Mouse (Mus musculus) urinary bladder, adult 18-20 months (tissue): ENCODE results near the gene Dpep2nb.
"Not testable (repeated sequence)": the region's sequence is repeated elsewhere in the genome, so short reads cannot be mapped to it uniquely, and the experiment has no call there.

Experiments
- DNase-seq, 2 experiments: peaks; one replicate each; pipeline ENCODE4 v3.0.0; 2022; ENCODE audit warnings: low spot score in 2 of 2, mixed read lengths in 2 of 2

Gene Dpep2nb

GRCm38 (mm10) chr8:106005875-106006274, at the start of gene Dpep2nb:
Gene Dpep2nb, minus strand, starts transcription at chr8:106005975.
- DNase-seq, result no peak

GRCm38 (mm10) chr8:106055038-106055437, 49.3 kb upstream of the Dpep2nb start:
- DNase-seq, result no peak

DNA sequence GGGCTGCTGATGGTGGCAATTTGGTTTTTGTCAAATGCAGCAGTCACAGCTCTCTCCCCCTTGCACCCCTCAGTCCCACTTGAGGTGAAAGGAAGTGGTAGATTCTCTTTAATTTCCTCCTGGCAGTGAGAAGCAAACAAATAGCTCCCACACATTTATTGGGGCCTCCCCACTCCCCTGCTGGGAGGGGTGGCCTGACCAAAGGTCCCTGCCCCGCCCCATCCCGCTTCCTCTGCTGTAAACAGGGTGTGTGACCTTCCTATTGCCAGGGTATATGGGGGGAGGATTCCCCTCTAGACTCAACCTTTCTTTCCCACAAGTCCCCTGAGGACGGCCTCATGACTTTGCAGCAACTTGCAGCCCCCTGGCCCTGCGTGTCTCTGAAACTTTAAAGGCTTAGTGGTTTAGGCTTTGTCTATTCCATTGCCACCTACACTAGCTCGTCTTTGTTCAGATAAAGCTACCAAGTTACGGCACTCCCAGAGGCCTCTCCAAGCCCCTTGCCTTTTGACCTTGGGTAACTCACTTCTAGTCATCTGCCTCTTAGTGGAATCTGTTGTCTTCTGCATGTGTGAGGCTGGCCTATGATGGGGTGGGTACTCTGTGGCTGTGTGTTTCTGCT, 48.5 kb upstream of the Dpep2nb start:
- DNase-seq, result no peak

DNA sequence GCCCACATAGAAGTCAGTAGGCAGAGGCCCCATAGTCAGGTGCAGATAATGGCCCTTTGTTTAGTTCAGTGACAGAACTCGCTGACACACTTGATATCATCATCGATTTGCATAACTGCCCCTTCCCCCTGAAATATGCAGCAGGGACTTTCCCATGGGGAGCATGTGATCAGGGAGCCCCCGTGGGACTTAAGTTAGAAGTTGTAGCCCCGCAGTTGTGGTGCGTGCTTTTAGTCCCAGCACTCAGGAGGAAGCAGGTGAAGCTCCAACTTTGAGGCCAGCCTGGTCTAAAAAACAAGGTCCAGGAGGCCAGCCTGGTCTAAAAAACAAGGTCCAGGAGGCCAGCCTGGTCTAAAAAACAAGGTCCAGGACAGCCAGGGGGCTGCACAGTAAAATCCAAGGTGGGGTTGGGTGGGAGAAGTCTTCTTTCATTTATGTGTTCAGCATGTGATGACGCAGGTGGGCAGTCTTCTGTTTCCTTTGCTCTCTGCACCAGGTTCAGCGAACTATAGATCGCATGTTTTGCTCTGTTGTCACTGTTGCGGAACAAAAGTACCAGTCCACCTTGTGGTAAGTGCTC, 46.8 kb upstream of the Dpep2nb start:
- no peak for DNase-seq

GRCm38 (mm10) chr8:106051068-106051467, 45.3 kb upstream of the Dpep2nb start:
- no peak for DNase-seq

DNA sequence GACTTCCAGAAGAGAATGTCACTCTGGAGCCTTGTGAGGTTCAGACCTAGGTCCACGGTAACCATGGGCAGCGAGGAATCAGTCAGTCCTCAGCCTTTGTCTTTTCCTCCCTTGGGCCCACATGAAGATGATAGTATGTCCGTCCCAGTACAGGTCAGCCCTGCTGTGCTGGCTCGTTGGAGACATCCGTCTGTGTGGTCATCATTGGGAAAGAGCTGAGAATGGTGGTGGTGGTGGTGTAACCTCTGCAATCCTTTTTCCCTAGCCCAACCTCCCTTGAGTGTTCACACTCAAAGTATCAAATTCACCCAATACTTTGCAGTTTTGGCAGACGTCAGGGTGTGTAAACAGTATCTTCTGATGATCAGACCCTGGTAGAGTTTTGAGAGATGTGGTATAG, 44.1 kb upstream of the Dpep2nb start:
- no peak for DNase-seq

- DNase-seq, result no peak
Observed at GRCm38 (mm10) chr8:106047854-106048630, 42.3 kb upstream of the Dpep2nb start.

- no peak for DNase-seq
Observed at GRCm38 (mm10) chr8:106046872-106047559, 41.2 kb upstream of the Dpep2nb start.

GRCm38 (mm10) chr8:106044151-106044550, 38.4 kb upstream of the Dpep2nb start:
- DNase-seq, result no peak

- no peak for DNase-seq
Observed at GRCm38 (mm10) chr8:106043055-106043454, 37.3 kb upstream of the Dpep2nb start.

GRCm38 (mm10) chr8:106040218-106040617, 34.4 kb upstream of the Dpep2nb start:
- DNase-seq, result no peak

GRCm38 (mm10) chr8:106039605-106040004, 33.8 kb upstream of the Dpep2nb start:
- no peak for DNase-seq

GRCm38 (mm10) chr8:106038721-106039120, 32.9 kb upstream of the Dpep2nb start:
- no peak for DNase-seq

DNA sequence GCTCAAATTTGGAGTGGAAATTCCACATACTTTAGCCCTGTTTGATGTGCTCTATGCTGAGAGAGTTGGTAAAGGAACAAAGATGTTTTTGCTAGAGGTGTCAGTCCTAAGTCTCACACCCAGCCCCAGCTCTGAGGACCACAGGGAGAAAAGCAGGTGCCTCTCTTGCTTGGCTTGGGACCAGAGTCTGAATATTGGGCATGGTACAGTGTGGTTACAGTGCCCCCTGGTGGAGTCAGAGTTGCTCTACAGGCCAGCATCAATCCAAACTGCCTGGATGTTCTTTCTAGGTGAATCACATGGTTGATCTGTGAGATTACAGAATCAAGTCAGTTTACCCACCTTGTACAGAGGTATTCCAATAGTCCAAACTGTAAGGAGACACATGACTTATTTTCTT, 16.7 kb upstream of the Dpep2nb start:
- DNase-seq, result peak; percentile 52 to 62

DNA sequence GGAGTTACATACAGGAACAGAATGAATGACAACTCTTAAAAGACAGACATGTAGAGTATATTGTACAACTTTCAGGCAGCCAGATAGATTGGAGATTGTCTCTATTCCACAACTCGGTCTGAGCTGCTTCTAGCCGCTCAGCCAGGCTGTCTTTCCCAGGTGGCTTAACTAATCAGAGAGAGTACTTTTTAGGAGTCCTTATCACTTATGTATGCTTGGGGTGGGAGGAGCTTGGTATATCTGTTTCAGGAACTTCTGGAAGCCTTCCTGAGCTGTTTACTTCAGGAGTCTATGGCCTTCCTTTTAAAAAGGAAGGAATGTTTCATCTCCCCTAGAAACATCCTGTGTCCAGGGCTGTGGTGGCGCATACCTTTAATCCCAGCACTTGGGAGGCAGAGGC, 12.3 kb upstream of the Dpep2nb start:
- DNase-seq, result no peak

DNA sequence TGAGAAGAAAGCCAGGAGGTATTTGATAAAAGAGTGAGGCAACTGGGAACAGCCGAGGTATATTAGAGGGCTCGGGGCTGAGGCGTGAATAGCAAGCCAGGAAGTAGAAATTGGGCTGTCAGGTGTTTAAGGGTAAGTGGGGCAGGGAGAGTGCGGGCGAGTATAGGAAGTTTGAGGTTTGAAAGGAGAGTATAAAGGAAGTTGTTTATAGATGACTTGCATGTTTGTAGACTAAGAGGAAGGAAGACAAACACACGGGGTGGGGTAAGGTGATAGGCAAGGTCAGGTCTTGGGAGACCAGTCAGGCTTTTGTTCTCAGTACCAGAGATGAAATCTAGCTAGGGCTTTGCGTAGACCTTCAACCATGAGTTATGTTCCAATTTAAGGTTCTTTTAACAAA, 11.4 kb upstream of the Dpep2nb start:
- no peak for DNase-seq

DNA sequence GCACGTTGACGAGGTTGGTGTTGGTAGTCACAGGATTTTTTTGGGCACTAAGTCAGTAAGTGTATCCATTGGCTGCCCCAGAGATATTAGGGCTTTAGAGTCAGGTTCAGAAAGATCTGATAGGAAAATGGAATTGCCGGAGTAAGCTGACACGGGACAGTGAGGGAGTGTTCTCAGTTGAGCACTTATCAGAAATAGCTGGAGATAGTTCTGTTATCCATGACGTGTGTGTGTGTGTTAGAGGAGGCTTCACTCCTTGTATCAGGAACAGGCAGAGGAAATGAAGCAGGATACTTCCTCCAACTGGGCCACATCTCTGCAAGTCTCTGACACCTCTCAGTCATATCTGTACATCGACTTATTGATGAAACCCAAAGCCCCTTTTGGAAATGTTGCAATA, 10.5 kb upstream of the Dpep2nb start:
- no peak for DNase-seq

GRCm38 (mm10) chr8:106012203-106012602, 6.4 kb upstream of the Dpep2nb start:
- DNase-seq, result not testable (repeated sequence)

DNA sequence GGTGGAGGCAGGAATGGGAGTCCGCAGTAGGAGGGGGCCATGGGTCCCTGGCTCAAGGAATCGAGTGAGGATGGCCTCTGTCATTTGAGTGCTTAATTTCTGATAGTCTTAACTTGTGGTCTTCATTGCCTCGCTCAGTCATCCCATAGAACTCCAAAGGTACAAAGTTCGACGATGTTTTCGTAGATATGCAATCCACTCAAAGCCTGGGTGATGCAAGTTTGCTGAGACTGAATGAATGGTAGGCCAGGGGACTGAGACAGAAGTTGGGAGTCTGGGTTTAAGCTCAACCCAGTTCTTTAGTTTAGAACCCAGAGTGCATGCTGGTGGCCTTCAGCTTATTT, 5.8 kb upstream of the Dpep2nb start, which contains the start of gene Ddx28:
Gene Ddx28, minus strand, starts transcription at position 240 of the 344 bp plus-strand sequence.
- no peak for DNase-seq

- DNase-seq, result peak; percentile 83 to 85
Observed at GRCm38 (mm10) chr8:106010748-106011642, 5.2 kb upstream of the Dpep2nb start.

- DNase-seq, result not testable (repeated sequence)
Observed at GRCm38 (mm10) chr8:106007891-106008290, 2.1 kb upstream of the Dpep2nb start.
